Mouse (Mus musculus) 3T3-L1 (cell line): ENCODE data around the gene Ncoa1.
"Not testable (repeated sequence)": the region's sequence is repeated elsewhere in the genome, so short reads cannot be mapped to it uniquely, and the experiment has no call there.

ENCODE experiments used
- DNase-seq: peaks from one replicate; pipeline ENCODE4 v3.0.0-alpha.2; 2015; ENCODE audit warnings: low read depth, low spot score

Ncoa1 gene

DNA sequence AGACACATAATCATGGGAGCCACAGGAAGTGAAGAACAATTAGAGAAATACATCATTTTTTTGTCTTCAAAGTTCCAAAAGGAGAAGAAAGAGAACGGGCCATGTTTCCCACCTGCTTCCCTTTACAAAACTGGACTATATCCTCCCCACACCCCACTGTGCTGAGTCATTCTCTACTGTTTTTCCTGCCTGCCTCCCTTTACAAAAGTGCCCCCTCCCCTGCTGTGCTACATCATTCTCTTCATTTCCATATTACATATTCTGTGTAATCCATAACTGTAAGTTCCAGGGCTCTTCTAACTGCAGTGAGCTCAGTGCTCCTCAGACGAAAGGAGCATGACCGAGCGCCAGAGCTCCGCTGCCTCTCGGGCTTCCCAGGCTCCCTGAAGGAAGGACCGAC is 80.8 kb downstream of the Ncoa1 start:
- no peak for DNase-seq

DNA sequence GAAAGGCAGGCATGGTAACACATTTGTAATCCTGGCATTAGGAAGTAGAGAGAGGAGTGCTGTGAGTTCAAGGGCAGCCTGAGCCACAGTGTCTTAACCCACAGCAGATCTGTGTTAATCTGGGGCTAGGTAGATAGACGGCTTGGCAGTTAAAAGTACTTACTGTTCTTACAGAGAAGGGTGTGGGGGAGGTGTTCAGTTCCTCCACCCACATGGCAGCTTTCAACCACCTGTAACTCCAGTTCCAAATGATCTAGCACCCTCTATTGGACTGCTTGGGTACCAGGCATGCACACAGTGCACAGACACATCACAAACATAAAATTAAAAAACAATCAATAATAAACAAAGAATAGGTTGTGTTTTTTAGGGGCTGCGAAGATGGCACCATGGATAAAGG is 84.4 kb downstream of the Ncoa1 start:
- DNase-seq, result no peak

DNA sequence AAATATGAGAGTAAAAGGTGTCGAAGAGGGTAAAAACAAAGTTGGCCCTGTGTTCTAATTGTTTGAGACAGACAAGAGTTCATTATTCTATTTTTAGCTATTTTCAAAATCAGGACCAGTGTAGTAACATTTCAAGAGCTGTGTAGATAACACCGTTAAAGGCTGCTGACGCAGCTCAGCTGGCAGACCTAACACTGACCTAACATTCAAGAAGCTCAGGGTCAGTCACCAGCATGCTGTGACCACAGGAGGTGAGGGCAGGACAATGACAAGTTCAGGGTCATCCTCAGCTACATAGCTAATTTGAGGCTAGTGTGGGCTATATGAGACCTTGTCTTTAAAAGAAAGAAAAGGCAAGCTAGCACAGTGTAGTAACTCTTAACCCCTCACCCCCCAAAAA is 84.9 kb downstream of the Ncoa1 start:
- DNase-seq, result no peak

DNA sequence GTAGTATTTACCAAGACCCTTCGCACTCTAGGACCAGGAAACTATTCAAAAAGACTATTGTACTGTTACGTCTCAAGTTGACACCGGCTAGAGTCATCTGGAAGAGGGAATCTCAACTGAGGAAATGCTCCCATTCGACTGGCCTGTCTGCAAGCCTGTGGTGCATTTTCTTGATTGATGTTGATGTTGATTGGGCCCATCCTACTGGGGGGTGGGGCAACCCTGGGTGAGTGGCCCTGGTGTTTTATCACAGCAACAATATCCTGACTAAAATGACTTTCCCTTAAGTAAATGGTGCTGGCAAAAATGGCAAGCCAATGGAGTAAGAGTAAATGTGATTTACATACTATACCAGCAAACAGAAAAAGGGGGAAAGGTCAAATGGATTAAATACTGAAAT is 85.7 kb downstream of the Ncoa1 start:
- no peak for DNase-seq

DNA sequence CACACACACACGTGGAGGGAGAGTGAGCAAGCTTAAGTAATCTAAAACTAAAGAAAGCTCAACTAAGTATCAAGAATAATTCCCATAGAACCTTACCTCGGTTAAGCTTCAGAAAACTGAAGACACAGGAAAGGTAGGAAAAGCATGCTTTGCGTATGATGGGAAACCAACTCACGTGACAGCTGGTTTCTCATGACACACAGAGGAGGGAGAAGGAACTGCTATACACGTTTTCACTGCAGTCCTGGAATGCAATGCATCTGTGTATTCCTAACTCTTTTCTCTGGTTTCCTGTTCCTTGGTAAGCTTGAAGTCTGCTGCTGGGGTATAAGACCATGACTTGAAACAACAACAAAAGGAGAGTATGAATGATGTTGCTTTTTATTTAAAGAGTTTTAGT is 86.3 kb downstream of the Ncoa1 start:
- no peak for DNase-seq

DNA sequence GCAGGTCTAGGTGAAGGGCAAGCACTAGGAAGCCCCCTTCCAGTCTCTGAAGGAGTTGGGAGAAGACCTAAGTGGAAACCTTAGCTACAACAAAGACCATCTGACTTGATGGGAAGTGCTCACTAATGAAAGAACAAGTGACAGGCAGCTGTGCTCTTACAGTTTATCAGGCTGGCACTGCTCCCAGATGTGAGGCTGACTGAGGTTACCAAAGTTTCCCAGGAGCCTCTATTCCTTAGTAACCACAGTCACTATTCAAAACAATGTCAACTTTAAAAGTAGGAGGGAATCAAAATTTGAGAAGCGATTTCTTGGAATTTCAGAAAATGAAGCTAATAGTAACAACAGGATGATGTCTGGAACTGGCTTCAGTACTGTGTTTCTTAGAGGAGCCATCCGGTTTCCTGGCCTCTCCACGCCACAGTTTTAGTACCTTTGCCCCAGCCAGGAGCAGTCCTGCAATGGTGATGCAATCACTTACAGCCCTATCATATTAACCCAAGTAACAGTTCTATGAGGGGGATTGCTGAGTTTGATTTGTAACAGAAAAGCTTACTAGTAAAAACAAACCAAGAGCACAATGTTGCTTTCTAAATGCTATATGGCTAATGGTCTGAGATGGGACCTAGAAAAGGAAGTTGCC is 90.8 kb downstream of the Ncoa1 start:
- peak; percentile 82 for DNase-seq

DNA sequence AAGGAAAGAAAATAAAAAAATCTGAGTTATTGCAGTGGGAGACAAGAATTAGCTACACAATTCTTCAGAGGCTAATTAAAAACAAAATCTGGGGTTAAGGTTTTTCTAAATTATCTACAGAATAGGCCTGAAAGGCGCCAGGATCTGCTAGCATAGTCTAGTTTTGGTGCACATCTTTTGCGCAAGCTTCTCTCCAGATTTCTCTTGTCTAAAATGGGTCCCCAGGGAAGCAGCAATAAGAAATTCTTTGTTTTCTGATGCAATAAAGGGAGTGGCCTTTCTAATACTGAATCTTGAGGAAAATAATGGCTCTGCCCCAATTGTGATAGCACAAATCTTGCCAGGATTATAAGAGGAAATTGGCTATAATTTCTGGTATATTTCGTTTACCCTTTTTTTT is 93.9 kb downstream of the Ncoa1 start:
- peak; percentile 80 for DNase-seq

DNA sequence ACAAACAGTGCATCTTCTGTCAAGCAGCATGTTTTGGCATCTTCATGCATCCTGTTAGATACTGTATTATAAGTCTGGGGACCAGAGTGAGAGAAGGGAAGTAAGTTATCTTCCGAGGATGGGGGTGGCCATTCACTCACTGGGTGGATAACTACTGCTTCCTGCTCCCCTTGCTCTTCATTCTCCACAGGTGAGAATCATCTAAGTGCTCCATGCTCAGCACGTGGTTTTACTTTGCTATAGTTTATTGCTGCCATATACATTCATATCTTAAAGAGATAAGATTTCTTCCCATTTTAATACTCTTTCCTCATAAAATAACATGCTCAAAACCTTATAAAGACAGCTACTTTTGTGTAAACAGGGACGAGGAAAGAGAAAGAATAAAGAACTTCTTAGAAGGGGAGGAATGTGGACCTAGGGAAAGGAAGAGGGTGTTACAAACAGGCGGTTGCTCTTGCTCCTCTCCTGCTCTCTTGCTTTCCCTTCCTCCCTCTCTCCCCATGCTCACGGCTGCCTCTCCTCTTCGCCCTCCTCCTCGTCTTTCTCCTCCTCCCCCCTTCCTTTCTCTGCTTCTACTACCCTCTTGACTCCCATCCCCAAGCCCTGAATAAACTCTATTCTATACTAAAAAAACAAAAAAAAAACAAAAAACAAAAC is 97.6 kb downstream of the Ncoa1 start:
- no peak for DNase-seq

DNA sequence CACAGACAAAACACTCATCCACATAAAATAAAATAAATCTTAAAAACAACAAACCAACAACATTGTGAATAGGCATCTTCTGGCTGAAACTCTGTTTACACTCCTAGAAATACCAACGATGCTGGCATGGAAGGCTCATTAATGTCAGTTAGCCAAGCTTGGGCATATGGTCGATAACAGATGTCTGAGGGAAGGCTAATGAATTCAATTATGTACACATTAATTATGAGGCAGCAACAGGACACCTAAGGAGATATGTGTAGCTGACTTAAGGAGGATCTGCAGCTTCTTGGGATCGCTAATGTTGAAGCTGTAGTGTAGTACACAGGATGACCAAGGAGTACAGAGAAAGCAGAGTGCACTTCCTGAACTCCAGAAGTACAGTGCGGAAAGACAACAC is 100.5 kb downstream of the Ncoa1 start:
- DNase-seq, result no peak

DNA sequence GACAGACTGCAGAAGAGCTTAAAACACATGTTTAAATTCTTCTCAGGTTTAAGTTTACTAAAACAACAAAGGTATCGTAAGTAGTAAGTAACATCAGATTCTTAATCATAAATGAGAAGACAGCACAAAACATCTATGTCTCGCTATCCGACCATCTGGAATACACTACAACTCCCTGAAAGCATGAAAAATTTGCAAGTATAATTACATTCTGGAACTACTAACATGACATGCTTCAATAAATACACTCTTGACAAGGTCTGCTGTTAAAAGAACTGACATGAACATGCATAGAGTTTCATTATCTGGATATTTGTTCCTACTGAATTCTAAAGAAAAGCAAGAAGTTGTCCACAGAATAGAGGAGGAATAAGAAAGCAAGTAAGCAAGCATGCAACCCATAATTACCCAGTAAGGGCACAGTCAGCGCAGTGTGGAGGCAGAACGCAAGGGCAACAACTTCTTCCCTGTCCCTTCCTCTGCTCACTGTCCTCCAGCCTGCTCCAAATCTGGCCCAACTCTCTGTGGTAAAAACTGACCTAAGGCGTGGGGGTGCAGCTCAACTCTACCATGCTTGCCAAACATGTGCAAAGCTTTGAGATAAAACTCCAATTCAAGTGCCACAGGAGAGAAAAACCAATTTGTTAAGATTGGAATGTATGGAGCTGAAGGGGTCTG is 102.0 kb downstream of the Ncoa1 start:
- DNase-seq, result no peak

DNA sequence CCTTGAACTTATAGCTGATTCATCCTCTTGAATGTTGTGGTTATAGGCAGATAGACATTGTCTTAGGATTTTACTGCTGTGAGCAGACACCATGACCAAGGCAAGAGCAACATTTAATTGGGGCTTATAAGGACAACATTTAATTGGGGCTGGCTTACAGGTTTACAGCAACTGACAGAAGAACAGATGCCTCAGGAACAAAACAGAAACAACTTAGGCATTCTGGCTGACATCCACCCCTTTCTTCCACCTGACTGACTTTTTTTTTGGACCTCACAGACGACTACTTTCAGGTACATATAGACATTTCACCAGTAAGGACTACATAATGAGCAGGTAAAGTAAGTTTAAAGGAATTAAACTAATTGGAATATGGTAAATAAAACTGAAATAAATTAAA is 105.6 kb downstream of the Ncoa1 start:
- DNase-seq, result no peak

DNA sequence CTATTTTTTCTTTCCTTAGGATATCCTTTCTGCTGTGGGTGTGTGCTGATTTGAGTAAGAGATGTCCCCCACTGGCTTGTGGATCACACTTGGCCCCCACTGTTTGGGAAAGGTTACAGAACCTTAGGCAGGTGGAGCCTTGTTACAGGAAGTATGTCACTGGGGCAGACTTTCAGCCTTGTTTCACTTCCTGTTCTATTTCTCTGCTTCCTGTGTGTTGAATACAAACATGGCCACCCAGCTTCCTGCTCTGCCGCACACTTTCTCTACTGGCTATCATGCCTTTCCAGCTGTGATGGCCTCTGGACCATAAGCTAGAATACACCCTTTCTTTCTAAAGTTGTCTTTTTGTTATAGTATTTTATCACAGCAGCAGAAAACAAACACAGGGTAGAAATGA is 111.0 kb downstream of the Ncoa1 start:
- no peak for DNase-seq

DNA sequence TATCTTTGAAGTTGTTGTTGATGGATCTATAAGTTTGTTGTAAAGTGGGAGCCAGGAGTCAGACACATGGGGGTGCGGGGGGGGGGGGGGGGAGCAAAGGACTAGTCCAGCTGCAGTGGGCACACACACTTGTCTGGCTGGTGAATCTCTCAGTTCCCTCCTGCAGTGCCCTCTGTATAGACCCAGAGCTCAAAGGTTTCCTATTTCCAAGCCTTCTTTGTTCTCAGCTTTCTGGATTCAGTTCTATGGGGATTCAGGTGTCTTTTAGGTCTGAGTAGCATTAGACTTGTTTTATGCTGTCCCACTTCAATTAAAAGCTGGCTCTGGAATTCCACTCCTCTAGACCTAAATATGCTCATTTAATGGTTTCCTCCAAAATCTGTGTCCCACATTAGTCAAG is 117.5 kb downstream of the Ncoa1 start:
- DNase-seq, result no peak

DNA sequence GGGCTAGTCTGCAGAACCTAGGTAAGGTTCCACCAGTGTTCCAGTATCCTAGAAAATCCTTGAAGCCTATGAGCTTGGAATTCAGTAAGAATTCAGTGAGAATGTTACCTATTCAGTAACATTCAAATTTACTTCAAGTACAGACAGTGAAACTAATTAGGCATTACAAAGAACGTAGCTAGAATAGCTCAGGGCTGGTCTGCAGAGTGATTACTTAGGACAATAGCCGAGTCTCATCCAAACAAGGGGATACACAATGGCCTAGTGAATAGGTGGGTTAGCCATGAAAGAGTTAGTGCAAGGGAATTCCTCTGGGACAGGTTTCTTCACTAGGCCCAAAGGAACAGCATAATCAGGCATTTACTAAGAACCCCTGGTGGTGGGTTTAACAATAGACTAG is 118.3 kb downstream of the Ncoa1 start:
- not testable (repeated sequence) for DNase-seq

DNA sequence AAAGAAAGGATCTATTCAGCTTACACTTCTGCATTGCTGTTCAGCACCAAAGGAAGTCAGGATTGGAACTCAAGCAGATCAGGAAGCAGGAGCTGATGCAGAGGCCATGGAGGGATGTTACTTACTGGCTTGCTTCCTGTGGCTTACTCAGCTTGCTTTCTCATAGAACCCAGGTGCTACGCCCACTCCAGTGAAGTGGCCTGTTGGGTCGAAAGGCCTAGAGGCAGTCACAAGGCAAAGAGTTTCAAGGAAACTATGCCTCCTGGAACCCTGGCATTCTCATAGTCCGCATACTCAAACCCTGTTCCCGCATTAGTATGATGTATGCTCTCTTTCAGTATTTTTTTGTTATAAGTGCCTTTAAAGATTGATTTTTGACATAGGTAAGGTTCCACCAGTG is 118.9 kb downstream of the Ncoa1 start:
- DNase-seq, result no peak

DNA sequence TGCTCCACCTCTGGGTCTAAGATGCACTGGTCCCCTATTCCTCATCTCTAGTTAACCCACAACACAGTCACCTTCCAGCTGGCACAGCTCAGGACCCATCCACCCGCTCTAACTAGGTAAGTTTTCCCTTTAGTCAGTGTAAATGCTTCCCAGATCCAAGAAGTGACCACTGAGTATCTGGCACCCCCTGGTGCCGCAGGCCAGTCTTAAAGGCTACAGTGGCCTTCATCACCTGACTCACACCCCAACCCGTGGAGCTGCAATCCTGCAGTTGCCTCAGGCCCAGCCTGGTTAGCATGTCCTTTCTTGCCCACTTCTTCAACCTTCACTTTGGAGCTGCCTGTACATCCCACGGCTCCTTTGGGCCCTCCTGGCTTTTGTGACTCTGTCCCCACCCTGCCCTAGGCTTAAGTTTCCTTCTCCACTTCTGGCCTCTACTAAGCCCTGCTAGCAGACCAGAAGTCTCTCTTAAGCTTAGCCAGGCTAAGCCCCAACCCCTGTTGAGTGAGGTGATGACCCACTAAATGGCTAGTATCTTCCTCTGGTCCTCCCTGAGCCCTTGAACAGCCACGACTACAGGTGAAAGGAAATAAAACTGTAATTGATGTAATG is 120.0 kb downstream of the Ncoa1 start:
- no peak for DNase-seq

DNA sequence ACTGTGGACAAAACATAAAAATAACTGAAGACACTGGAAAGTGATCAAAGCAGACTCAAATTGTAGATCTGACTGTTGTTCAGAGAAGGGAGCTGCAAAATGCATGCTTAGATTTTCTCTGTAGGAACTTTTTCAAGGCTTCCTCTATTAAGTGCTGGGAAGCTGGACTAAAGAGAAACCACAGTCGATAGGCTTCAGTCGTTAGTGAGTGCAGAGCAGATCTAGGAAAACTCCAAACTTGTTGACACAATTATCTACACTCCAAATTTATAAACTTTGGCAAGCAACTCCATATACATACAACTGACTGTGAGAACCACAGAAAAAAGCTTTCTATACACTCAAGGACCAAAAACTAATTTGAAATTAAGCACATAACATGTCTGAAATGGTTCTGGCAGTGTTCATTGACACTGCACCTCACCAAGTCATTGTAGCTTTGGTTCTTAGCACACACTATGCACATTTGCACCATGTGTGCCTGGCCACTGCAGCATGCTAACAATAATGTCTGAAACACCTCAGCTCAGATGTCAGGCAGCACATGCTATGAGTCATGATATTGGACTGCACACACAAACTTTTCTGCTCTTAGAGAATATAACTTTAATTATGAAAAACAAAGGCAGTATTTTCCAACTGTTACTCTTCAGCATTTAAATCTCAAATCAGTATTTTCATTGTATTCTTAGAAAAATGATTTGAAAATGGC is 121.8 kb downstream of the Ncoa1 start:
- peak; percentile 53 for DNase-seq

DNA sequence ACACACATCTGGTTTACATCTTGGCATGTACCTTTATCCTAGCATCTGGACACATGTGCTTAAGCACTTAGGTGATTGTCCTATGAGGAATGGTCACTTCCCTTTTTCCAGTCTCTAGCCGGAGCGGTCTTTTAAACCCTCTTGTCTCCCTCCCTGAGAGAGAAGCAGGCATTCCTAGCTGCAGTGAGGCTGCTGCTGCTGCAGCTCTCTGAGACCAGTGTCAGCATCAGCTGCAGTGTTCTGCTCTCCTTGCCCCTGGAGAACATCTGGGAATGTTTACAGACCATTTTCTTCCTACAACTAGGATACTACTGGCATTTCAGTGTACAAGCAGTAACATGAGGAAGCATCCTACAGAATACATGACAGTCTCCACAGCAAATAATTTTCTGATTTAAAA is 133.8 kb downstream of the Ncoa1 start:
- DNase-seq, result no peak

DNA sequence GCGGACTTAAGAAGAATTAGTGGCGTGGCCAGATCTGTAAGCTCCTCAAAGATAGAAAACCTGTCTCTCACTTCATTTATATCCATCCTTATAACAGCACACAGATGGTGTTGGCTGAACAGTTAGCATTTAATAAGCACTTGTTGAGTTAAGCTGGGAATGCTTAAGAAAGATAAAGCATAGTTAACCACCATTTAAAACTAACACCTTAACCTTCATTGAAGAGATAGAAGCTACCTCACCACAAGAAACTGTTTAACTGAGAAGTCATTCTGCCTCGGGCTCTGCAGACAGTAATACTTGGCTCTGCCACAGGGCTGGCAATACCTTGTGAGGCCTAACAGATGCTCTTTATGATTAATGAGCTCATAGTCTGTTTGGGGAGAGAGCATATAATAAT is 134.9 kb downstream of the Ncoa1 start:
- no peak for DNase-seq

DNA sequence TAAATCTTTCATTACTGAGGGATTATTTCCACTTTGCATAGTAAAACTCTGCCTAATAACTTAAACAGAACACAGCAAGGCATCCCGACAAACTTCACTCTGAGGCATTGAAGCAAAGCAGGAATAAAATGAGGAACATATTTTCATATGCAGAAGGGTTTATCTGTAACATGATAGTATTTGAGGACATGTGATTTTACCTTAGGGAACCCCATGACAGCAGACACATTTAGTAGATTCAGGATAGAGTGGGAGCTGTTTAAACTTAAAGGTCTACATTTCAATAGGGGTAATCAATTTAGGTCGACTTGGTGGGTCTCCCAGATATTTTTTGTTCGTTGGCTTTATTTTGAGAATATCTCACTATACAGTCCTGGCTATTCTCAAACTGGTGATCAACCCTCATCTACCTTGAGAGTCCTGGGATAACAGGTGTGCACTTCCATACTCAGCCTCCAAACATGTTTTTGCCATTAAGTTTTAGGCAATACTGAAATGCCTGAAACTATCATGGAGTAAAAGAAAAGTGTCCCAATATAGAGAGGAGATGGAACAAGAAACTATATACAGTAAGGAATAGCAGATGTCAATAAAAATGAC is 136.6 kb downstream of the Ncoa1 start:
- no peak for DNase-seq

DNA sequence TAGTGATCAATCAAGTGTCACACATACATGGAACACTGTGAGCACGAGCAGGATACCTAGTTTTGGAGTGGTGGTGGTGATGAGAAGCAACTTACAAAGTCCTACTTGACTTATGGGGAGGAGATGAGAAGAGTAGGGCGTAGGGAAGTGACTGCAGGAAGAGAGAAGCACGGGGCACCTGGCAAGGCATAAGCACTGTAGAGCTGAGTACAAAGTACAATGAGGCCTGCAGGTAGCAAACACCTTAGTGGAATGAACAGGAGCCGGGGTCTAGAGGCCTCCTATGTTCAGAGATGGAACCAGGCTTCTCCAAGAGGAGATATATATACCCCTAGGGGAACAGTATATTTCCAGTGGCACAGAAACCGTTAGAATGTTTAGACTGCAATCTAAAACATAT is 153.4 kb downstream of the Ncoa1 start:
- no peak for DNase-seq

DNA sequence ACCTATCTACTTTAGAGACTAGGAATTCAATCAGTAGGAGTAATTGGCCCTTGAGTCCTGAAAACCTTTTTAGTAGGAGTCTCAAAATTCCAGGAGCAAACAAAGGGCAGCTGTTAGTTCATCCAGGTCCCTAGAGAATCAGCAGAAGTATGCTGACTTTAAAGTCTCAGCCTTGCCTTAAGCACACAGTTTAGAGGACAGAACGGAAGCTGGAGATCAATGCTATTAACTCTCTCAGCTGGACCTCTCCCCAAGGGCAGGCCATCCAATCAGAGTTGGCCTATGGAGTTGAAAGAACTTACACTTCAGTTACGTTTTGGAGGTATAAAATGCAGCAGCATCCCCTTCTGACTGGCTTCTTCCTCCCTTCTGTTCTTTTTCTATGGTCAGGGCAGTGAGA is 154.8 kb downstream of the Ncoa1 start:
- DNase-seq, result no peak
